Mouse (Mus musculus) cerebellum, postnatal 10 days (tissue): Measurements from ENCODE around the gene Klhl22.

Experiments used
- DNase-seq, 2 experiments: peaks; one replicate each; pipeline ENCODE4 v3.0.0; 2021; ENCODE audit warnings: mixed read lengths in 2 of 2

The Klhl22 gene

GRCm38 (mm10) chr16:17758902-17759301, 516 bp upstream of the Klhl22 start:
- DNase-seq, result no peak

GRCm38 (mm10) chr16:17759813-17760321, 449 bp downstream of the Klhl22 start:
- DNase-seq, result peak; percentile 73 to 76

GRCm38 (mm10) chr16:17760657-17761056, 1.2 kb downstream of the Klhl22 start:
- DNase-seq, result peak; percentile 66 to 73

- peak; percentile 50 to 60 for DNase-seq
Measured at GRCm38 (mm10) chr16:17761074-17761473, 1.7 kb downstream of the Klhl22 start.

GRCm38 (mm10) chr16:17764108-17764511, 4.7 kb downstream of the Klhl22 start:
- no peak for DNase-seq

GRCm38 (mm10) chr16:17768834-17769233, 9.4 kb downstream of the Klhl22 start:
- peak; percentile 58 to 67 for DNase-seq

GRCm38 (mm10) chr16:17771117-17771865, 11.9 kb downstream of the Klhl22 start:
- DNase-seq, result peak in 1 of 2 experiments; percentile 7

GRCm38 (mm10) chr16:17776828-17777227, 17.4 kb downstream of the Klhl22 start:
- peak; percentile 69 to 82 for DNase-seq

- DNase-seq, result no peak
Measured at GRCm38 (mm10) chr16:17778223-17778622, 18.8 kb downstream of the Klhl22 start.

GRCm38 (mm10) chr16:17779692-17780091, 20.3 kb downstream of the Klhl22 start:
- no peak for DNase-seq

GRCm38 (mm10) chr16:17785337-17785736, 25.9 kb downstream of the Klhl22 start:
- peak in 1 of 2 experiments; percentile 39 for DNase-seq

GRCm38 (mm10) chr16:17792728-17793127, 33.3 kb downstream of the Klhl22 start:
- DNase-seq, result no peak

- DNase-seq, result peak; percentile 73 to 75
Measured at GRCm38 (mm10) chr16:17794047-17794446, 34.6 kb downstream of the Klhl22 start.

- DNase-seq, result no peak
Measured at GRCm38 (mm10) chr16:17795643-17796042, 36.2 kb downstream of the Klhl22 start.

- DNase-seq, result no peak
Measured at GRCm38 (mm10) chr16:17796519-17796918, 37.1 kb downstream of the Klhl22 start.

- DNase-seq, result peak; percentile 47 to 59
Measured at GRCm38 (mm10) chr16:17796971-17797811, 37.8 kb downstream of the Klhl22 start, which contains the start of gene Scarf2. Gene Scarf2 (plus strand): TSS chr16:17797282.

- peak; percentile 20 to 33 for DNase-seq
Measured at GRCm38 (mm10) chr16:17797812-17798311, 38.4 kb downstream of the Klhl22 start.

- DNase-seq, result peak; percentile 34 to 39
Measured at GRCm38 (mm10) chr16:17798321-17799180, 39.1 kb downstream of the Klhl22 start.

- DNase-seq, result no peak
Measured at GRCm38 (mm10) chr16:17799584-17799983, 40.2 kb downstream of the Klhl22 start.

- peak in 1 of 2 experiments; percentile 33 for DNase-seq
Measured at GRCm38 (mm10) chr16:17801777-17802455, 42.5 kb downstream of the Klhl22 start.

- DNase-seq, result no peak
Measured at GRCm38 (mm10) chr16:17802456-17802838, 43.0 kb downstream of the Klhl22 start.
